Mouse (Mus musculus) left cerebral cortex, postnatal 25 days (tissue): ENCODE measurements around the gene Gm20696. TPM values are rescaled to one million over a fixed set of nuclear protein-coding genes. Genes with fewer than 3 reads are reported as not detected.
A peak's percentile ranks its signal among the peaks of the same experiment; 100 is the strongest.

Source experiments
- DNase-seq, 2 experiments: peaks; one replicate each; pipeline ENCODE4 v3.0.0; 2022; ENCODE audit warnings: low spot score in 2 of 2, mixed read lengths in 1 of 2
- intact Hi-C: fragments of 180-260 bp; cut with DNase I; formaldehyde crosslinking; loops from one replicate; pipeline ENCODE4 v1.15.1; 2025
- total RNA-seq, 2 experiments: library from RNA; stranded (reverse); gene quantifications; 2 replicates each; pipeline ENCODE4 v1.2.3; 2021

Gene Gm20696
- total RNA-seq, 2 experiments from 2014 or later, result 6.1 to 9.5 TPM

- no peak for DNase-seq
- intact Hi-C loops, result loop anchor here (5.0 kb wide), 1 partner anchor 1158 kb away; no protein-coding TSS in a partner anchor
Observed at GRCm38 (mm10) chr6:99265173-99265572, 401.4 kb downstream of the Gm20696 start.

GRCm38 (mm10) chr6:99264192-99265093 lies 402.2 kb downstream of the Gm20696 start:
- DNase-seq, result no peak
- intact Hi-C loops, result loop anchor here (5.0 kb wide), 1 partner anchor 1157 kb away; no protein-coding TSS in a partner anchor

GRCm38 (mm10) chr6:99263886-99264185 lies 402.8 kb downstream of the Gm20696 start:
- intact Hi-C loops, result no loop called here
- no peak for DNase-seq

GRCm38 (mm10) chr6:99263061-99263885 lies 403.3 kb downstream of the Gm20696 start:
- intact Hi-C loops, result no loop called here
- no peak for DNase-seq

- intact Hi-C loops, result no loop called here
- DNase-seq, result no peak
Observed at GRCm38 (mm10) chr6:99261737-99262130, 404.9 kb downstream of the Gm20696 start.

- DNase-seq, result no peak
- intact Hi-C loops, result no loop called here
Observed at GRCm38 (mm10) chr6:99260941-99261736, 405.5 kb downstream of the Gm20696 start.

GRCm38 (mm10) chr6:99258346-99258745 lies 408.3 kb downstream of the Gm20696 start:
- intact Hi-C loops, result no loop called here
- DNase-seq, result no peak

- no peak for DNase-seq
- intact Hi-C loops, result no loop called here
Observed at GRCm38 (mm10) chr6:99257676-99258075, 408.9 kb downstream of the Gm20696 start.

GRCm38 (mm10) chr6:99253331-99253730 lies 413.3 kb downstream of the Gm20696 start:
- intact Hi-C loops, result no loop called here
- no peak for DNase-seq

- DNase-seq, result no peak
- intact Hi-C loops, result no loop called here
Observed at GRCm38 (mm10) chr6:99252816-99253215, 413.8 kb downstream of the Gm20696 start.

GRCm38 (mm10) chr6:99251924-99252323 lies 414.7 kb downstream of the Gm20696 start:
- intact Hi-C loops, result no loop called here
- no peak for DNase-seq

GRCm38 (mm10) chr6:99251222-99251621 lies 415.4 kb downstream of the Gm20696 start:
- intact Hi-C loops, result no loop called here
- no peak for DNase-seq

- intact Hi-C loops, result no loop called here
- no peak for DNase-seq
Observed at GRCm38 (mm10) chr6:99249496-99250030, 417.0 kb downstream of the Gm20696 start.

- no peak for DNase-seq
- intact Hi-C loops, result no loop called here
Observed at GRCm38 (mm10) chr6:99248396-99248795, 418.2 kb downstream of the Gm20696 start.

- no peak for DNase-seq
- intact Hi-C loops, result no loop called here
Observed at GRCm38 (mm10) chr6:99241625-99242395, 424.8 kb downstream of the Gm20696 start.

- intact Hi-C loops, result no loop called here
- no peak for DNase-seq
Observed at GRCm38 (mm10) chr6:99240764-99241163, 425.8 kb downstream of the Gm20696 start.

GRCm38 (mm10) chr6:99235588-99235987 lies 431.0 kb downstream of the Gm20696 start:
- intact Hi-C loops, result no loop called here
- peak in 1 of 2 experiments; percentile 46 for DNase-seq

GRCm38 (mm10) chr6:99233411-99233810 lies 433.2 kb downstream of the Gm20696 start:
- intact Hi-C loops, result no loop called here
- no peak for DNase-seq

- intact Hi-C loops, result no loop called here
- no peak for DNase-seq
Observed at GRCm38 (mm10) chr6:99228336-99228870, 438.2 kb downstream of the Gm20696 start.
